Mouse (Mus musculus) hindbrain, embryonic 12.5 days (tissue): ENCODE data around the gene Syndig1l. TPM values are rescaled to one million over a fixed set of nuclear protein-coding genes. Genes with fewer than 3 reads are reported as not detected.

Source experiments
- ATAC-seq: fragments of 200-750 bp; cut with Nextera tagmentation; 2 replicates; pipeline ENCODE4 v1.8.0; 2017; ENCODE audit warnings: moderate TSS enrichment; ENCODE audit not compliant: low FRiP score
- H3K27ac ChIP-seq: fragments of 300-500 bp; sonication (generic); 2 replicates; pipeline ENCODE4 v1.5.1; 2016; ENCODE audit warnings: mild to moderate bottlenecking
- H3K27me3 ChIP-seq: fragments of 300-500 bp; sonication (generic); 2 replicates; pipeline ENCODE4 v1.6.1; 2016; ENCODE audit warnings: mild to moderate bottlenecking
- H3K36me3 ChIP-seq: fragments of 300-500 bp; sonication (generic); 2 replicates; pipeline ENCODE4 v1.6.1; 2016; ENCODE audit warnings: mild to moderate bottlenecking
- H3K4me1 ChIP-seq: fragments of 300-500 bp; sonication (generic); 2 replicates; pipeline ENCODE4 v1.6.1; 2016
- H3K4me2 ChIP-seq: fragments of 300-500 bp; sonication (generic); replicated peaks from 2 replicates; pipeline ENCODE4 v1.6.1; 2016; ENCODE audit warnings: mild to moderate bottlenecking
- H3K4me3 ChIP-seq: fragments of 300-500 bp; sonication (generic); 2 replicates; pipeline ENCODE4 v1.5.1; 2016; ENCODE audit warnings: mild to moderate bottlenecking
- H3K9ac ChIP-seq: fragments of 300-500 bp; sonication (generic); 2 replicates; pipeline ENCODE4 v1.6.1; 2016; ENCODE audit warnings: mild to moderate bottlenecking, moderate library complexity
- H3K9me3 ChIP-seq: fragments of 300-500 bp; sonication (generic); replicated peaks from 2 replicates; pipeline ENCODE4 v1.6.1; 2016; ENCODE audit warnings: mild to moderate bottlenecking
- WGBS: fragments of 180-500 bp; shearing (Covaris S2); methylation state at CpG from one replicate; pipeline ENCODE4 v1.1.7; 2016; 5-methylcytosine and 5-hydroxymethylcytosine counted together
- polyA plus RNA-seq: library from polyadenylated mRNA; unstranded; fragments of >200 nt; fragmentation: Nextera tagmentation; extraction: Ambion mirVana; gene quantifications from 2 replicates; pipeline ENCODE4 v1.2.1, GENCODE M21; 2016

Syndig1l gene
- 1.7 and 2.3 TPM in 2 replicates for polyA plus RNA-seq

DNA sequence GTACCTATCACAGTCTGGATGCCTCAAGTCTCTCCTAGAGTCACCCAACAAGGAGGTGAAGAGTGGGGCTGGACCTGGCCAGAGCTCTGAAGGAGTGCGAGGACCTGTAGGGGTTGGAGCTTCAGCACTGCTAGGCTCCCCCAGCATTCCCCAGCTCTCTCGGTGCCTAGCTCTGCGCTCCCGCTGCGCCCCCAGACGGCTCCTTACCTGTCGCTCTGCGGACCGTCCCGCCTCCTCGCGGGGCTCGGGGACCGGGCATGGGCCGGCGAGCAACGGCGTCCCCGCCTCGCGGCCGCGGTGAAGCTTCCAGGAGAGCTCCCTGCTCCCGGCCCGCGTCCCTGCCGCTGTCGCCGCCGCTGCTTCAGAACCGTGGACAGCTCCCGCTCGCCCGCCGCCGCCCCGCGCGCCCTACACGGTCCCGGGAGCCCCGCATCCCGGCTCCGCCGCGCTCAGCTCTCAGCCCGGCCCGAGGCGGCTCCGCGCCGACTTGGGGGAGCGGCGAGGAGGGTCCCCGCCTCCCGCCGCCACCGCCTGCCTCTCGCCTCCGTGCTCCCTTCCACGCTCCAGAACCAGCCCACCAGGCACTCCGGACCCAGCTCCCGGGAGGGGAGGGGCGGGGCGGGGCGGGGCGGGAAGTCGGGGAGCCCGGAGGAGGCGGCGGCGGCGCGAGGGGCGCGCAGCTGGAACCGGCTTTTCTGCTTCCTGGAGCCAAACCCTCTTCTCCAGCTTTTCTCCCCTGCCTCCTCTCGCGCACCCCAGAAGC lies at the start of gene Syndig1l:
Gene Syndig1l (minus strand): TSS at position 513 of the 763 bp plus-strand sequence.
- Histone ChIP-seq H3K36me3 (no peaks in the 10 kb centered on the region), H3K9me3 (no peaks in the 10 kb centered on the region), H3K27me3 (peaks cover 62% of the 10 kb centered on the region), H3K9ac (peak within 1 kb of the TSS; percentile 68), H3K4me3 (peak within 1 kb of the TSS; percentile 62), H3K27ac (no peak within 1 kb of the TSS), H3K4me2 (peak within 1 kb of the TSS; percentile 98), H3K4me1 (peaks cover 5% of the 10 kb centered on the region; the same call in 1 of the 2 replicates)
- WGBS: under 1% methylated on average over 73 of the region's 79 CpGs
- peak; percentile 74 for ATAC-seq

DNA sequence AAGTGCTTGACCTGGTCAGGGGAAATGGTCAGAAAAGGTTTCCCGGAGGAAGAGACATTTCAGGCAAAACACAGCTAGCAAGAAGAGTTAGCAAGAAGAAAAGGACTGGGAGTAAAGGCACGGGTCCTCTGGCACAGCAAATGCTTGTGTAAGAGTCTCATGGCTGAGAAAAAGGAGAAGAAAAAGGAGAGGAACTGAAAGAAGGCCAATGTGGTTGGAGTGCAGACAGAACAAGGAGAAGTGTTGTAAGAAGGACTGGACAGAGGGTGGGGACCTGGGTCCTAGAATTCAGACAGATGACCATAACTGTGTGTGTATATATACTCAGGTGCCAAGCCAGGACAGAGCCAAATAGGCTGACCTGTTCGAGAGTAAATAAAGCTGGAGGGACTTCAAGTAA lies 49.5 kb upstream of the Syndig1l start:
- ATAC-seq: no peak
- H3K9ac ChIP-seq: no peak overlapping the region
- no peak overlapping the region for H3K4me3 ChIP-seq
- H3K4me1 ChIP-seq: peaks cover 17% of the 10 kb centered on the region
- no peaks in the 10 kb centered on the region for H3K9me3 ChIP-seq
- no peak overlapping the region for H3K4me2 ChIP-seq
- H3K27me3 ChIP-seq: peaks cover 5% of the 10 kb centered on the region
- H3K36me3 ChIP-seq: no peaks in the 10 kb centered on the region
- WGBS: 69% methylated on average over 3 of the region's 3 CpGs
- no peak overlapping the region for H3K27ac ChIP-seq

DNA sequence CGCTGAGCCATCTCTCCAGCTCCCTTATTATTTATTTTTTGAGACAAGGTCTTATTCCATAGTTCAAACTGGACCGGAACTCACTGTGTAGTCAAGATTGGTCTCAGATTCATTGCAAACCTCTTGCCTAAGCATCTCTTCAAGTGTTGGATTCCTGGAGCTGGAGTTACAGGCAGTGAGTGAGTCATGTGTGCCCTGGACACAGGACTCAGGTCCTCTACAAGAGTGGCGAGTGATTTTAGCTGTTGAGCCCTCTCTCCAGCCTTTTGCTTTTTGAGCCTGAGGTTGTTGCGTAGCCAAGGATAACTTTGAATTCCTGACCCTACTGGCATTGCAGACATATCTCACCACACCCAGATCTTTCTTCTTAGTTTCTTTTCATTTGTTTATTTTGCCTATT lies 47.1 kb upstream of the Syndig1l start:
- no peaks in the 10 kb centered on the region for H3K4me1 ChIP-seq
- no peaks in the 10 kb centered on the region for H3K36me3 ChIP-seq
- no peak overlapping the region for H3K4me3 ChIP-seq
- H3K27me3 ChIP-seq: peaks cover 5% of the 10 kb centered on the region
- WGBS: 65% methylated on average over 4 of the region's 4 CpGs
- ATAC-seq: no peak
- H3K4me2 ChIP-seq: no peak overlapping the region
- no peaks in the 10 kb centered on the region for H3K9me3 ChIP-seq
- no peak overlapping the region for H3K9ac ChIP-seq
- H3K27ac ChIP-seq: no peak overlapping the region

DNA sequence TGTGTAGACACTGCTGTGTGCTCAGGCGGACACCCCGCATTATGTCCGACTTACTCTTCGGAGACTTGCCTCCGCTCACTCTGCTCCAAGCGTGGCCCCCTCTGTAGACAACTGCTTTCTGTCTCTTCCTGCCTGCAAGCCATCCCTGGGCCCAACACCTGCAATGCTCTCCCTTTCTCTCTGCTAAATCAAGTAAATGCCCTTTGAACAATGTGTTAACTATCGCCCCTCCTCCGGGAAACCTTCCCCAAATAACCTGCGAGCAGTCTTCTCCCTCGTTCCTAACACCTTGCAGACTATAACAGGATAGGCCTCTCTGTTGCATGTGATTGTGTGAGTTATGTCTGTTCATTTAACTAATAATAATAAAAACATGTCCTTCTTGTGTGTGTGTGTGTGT lies 44.9 kb upstream of the Syndig1l start:
- Histone ChIP-seq H3K4me1 (no peaks in the 10 kb centered on the region), H3K9me3 (no peaks in the 10 kb centered on the region), H3K27me3 (peaks cover 5% of the 10 kb centered on the region), H3K36me3 (no peaks in the 10 kb centered on the region), H3K9ac (no peak overlapping the region), H3K4me2 (no peak overlapping the region), H3K27ac (no peak overlapping the region), H3K4me3 (no peak overlapping the region)
- whole genome bisulfite sequencing: 88% methylated on average over 10 of the region's 10 CpGs
- no peak for ATAC-seq

DNA sequence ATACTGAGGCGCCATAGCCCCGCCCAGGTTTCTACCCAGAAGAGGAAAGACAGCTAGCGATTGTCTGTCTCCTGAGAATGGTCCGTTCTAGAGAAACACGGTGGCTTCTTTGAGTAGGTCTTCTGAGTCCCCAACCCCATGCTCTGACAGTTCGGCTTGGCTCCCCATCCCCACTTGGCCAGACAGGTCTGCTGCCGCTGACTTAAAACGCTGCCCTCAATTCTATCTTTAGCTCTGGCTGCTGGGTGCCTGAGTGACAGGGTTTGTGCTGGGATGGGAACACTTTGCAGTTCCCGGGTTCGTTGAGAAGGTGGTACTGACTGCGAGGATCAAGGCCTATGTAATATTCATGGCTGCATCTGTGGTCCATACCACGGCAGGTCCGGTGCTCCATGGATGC lies 34.7 kb upstream of the Syndig1l start:
- no peak overlapping the region for H3K9ac ChIP-seq
- no peak for ATAC-seq
- no peaks in the 10 kb centered on the region for H3K9me3 ChIP-seq
- no peak overlapping the region for H3K4me3 ChIP-seq
- H3K27ac ChIP-seq: no peak overlapping the region
- 78% methylated on average over 13 of the region's 13 CpGs for WGBS
- no peaks in the 10 kb centered on the region for H3K4me1 ChIP-seq
- H3K27me3 ChIP-seq: no peaks in the 10 kb centered on the region
- H3K4me2 ChIP-seq: no peak overlapping the region
- no peaks in the 10 kb centered on the region for H3K36me3 ChIP-seq

DNA sequence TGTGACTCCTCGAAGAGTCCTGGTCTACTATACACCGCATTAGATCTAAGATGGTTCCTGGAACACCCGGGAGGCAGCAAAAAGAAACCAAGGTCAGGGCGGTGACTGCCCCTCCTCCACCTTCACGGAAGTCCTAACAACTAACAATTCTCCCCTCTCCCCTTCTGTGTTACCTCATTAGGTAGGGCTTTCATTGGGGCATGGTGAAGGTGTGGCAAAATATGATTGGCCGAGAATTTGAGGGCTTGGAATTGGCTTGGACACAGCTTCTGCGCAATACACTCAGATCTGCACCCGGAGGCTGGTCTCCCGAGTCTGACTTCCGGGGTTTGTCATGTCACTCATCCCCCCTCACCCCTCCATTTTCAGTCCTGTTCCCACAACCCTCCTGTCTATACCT lies 29.8 kb upstream of the Syndig1l start:
- ATAC-seq: no peak
- Histone ChIP-seq H3K27me3 (no peaks in the 10 kb centered on the region), H3K9me3 (no peaks in the 10 kb centered on the region), H3K4me3 (no peak overlapping the region), H3K4me1 (no peaks in the 10 kb centered on the region), H3K27ac (no peak overlapping the region), H3K4me2 (no peak overlapping the region), H3K36me3 (no peaks in the 10 kb centered on the region), H3K9ac (no peak overlapping the region)
- 92% methylated on average over 10 of the region's 10 CpGs for WGBS

DNA sequence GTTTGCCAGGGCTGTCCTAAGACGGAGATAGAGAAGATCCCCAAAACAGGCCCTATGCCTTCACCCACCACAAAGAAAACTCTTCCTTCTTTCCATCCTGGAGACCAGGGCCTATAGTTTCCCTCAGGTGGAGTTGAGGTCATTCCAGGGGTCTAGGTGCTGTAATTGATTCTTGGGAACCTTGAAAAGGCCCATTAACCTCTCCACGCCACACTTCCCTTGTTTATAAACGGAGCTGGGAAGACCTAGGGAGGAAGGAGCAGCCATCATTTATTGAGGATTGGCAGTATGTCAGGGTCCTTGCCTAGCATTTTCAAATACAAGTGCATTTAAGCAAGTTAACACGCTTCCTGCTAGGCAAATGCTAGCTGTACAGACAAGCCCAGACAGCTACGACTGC lies 28.8 kb upstream of the Syndig1l start:
- no peak overlapping the region for H3K4me3 ChIP-seq
- no peaks in the 10 kb centered on the region for H3K27me3 ChIP-seq
- no peaks in the 10 kb centered on the region for H3K4me1 ChIP-seq
- no peak overlapping the region for H3K9ac ChIP-seq
- no peak overlapping the region for H3K4me2 ChIP-seq
- H3K9me3 ChIP-seq: no peaks in the 10 kb centered on the region
- ATAC-seq: no peak
- H3K27ac ChIP-seq: no peak overlapping the region
- H3K36me3 ChIP-seq: no peaks in the 10 kb centered on the region
- 66% methylated on average over 5 of the region's 5 CpGs for WGBS

DNA sequence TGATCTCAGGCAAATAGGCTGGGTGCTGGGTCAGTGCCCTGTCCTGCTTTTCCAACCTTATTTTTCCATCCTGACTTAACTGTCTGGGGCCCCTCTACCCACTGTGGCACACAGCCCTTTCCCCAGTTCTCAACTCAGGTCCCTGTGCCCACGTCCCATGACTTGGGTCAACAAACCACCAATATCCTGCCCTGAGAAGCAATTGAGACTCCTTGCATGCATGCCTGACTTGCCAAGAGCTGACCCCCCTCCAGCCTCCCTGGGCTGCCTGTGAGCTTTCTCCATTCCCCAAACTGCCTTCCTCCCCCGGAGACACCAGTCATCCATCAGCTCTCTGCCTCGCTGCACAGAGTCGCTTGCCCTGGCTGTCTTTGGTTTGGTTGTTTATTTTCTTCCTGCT lies 28.4 kb upstream of the Syndig1l start:
- ATAC-seq: no peak
- Histone ChIP-seq H3K36me3 (no peaks in the 10 kb centered on the region), H3K9me3 (no peaks in the 10 kb centered on the region), H3K4me3 (no peak overlapping the region), H3K27ac (no peak overlapping the region), H3K9ac (no peak overlapping the region), H3K4me2 (no peak overlapping the region), H3K27me3 (no peaks in the 10 kb centered on the region), H3K4me1 (no peaks in the 10 kb centered on the region)
- 28% methylated on average over 4 of the region's 4 CpGs for WGBS

DNA sequence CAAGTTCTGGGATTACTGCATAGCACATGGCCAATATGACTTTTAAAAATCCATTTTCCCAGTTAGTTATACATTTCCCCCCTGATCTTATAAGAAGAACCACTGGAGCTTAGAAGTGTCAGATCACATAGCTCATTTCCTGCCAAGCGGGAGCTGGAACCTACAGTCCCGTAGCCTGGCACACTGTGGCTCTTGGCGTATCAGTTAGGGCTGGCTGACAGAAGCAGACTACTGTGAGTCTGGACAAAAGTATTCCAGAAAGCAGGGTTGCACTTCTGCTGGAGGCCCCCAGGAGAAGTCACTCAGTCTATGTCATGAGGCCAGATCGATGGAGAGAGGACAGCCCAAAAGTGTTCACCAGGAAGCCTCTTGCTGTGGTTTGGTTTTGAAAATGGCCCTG lies 27.8 kb upstream of the Syndig1l start:
- H3K27ac ChIP-seq: no peak overlapping the region
- H3K27me3 ChIP-seq: no peaks in the 10 kb centered on the region
- no peak overlapping the region for H3K4me2 ChIP-seq
- 92% methylated on average over 4 of the region's 4 CpGs for WGBS
- H3K36me3 ChIP-seq: no peaks in the 10 kb centered on the region
- H3K9ac ChIP-seq: no peak overlapping the region
- H3K9me3 ChIP-seq: no peaks in the 10 kb centered on the region
- no peaks in the 10 kb centered on the region for H3K4me1 ChIP-seq
- no peak overlapping the region for H3K4me3 ChIP-seq
- no peak for ATAC-seq

DNA sequence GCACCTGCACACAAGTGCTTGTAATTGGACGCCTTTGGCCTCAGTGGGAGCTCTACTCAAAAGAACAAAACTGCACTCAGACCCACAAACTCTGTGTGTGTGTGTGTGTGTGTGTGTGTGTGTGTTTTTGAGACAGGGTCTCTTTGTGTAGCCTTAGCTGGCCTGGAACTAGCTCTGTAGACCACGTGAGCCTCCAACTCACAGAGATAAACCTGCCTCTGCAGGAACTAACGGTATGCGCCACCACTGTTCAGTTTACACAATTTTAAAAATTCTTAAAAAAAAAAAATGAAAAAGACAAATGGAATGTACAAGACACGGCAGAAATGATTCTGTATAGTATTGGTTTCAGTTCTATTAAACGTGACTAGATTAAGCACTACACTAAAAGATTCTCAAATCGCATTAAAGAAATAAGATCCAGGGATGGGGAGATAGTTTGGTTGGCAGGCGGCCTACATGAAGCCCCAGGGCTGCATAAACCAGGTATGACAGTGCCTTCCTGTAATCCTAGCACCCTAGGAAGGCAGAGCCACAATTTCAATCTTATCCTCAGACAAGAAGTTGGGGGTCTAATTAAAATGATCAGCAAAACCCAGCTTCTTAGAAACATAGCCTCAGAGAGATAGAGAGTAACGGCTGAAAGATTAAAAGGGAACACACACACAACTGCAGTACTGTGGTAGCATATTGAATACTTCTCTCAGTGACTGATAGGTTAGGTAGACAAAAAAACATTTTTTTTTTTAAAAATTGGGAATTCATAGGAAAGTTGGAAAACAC lies 20.0 kb upstream of the Syndig1l start:
- Histone ChIP-seq H3K4me1 (no peaks in the 10 kb centered on the region), H3K4me3 (no peak overlapping the region), H3K9me3 (no peaks in the 10 kb centered on the region), H3K27ac (no peak overlapping the region), H3K4me2 (no peak overlapping the region), H3K27me3 (no peaks in the 10 kb centered on the region), H3K9ac (no peak overlapping the region), H3K36me3 (no peaks in the 10 kb centered on the region)
- no peak for ATAC-seq
- 87% methylated on average over 9 of the region's 9 CpGs for WGBS

DNA sequence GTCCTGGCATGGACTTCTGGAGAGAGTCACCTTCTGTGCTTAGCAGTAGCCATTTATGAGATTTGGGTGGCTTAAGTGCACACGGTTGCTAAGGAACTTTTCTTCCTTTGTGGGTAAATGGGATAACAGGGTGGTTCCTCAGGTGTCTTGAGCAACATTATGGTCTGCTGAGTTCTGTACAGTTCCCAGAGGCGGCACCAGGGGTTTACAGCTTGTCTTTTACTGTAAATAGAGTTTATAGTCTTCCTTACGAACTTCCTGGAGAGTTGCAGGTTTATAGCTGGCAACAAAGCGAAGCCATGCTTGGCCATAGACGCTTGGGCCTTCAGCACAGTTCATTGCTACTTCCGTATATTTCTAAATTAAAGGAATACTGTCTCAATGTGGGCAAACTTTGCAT lies 15.9 kb upstream of the Syndig1l start:
- Histone ChIP-seq H3K36me3 (no peaks in the 10 kb centered on the region), H3K27me3 (no peaks in the 10 kb centered on the region), H3K9ac (no peak overlapping the region), H3K4me3 (no peak overlapping the region), H3K9me3 (no peaks in the 10 kb centered on the region), H3K27ac (no peak overlapping the region), H3K4me2 (no peak overlapping the region), H3K4me1 (no peaks in the 10 kb centered on the region)
- 89% methylated on average over 6 of the region's 6 CpGs for WGBS
- ATAC-seq: no peak

DNA sequence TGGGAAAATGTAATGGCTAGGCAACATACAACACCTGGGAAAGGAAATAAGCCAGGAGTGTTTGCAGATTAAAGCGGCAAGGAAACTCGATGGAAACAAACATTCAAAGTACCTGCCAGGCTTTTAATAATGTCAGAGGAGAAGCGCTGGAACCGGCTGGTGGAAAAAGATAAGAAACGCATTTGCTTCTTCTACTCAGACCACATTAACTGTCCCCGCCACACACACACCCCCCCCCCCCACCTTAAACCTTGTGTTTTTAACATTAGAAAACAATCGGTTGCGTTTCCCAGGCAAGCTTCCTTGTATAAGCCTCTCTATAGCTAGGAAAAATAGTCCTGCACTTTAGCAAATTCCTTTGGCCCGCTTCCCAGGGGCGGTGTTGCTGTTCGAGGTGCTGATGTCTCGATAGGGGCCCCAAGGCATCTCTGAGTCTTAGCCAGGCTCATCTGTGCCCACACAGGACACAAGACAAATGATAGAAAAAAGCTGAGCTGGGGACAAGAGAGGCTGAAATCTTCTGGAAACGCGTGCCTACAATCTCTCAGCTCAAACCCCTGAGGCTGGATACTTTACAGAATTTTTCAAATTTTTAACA lies 11.3 kb upstream of the Syndig1l start:
- no peak overlapping the region for H3K4me2 ChIP-seq
- 43% methylated on average over 14 of the region's 14 CpGs for WGBS
- H3K4me1 ChIP-seq: 0 out of 2 replicates have a peak, but pooled peaks cover 4% of the 10 kb centered on the region
- no peak overlapping the region for H3K27ac ChIP-seq
- no peak overlapping the region for H3K9ac ChIP-seq
- no peaks in the 10 kb centered on the region for H3K9me3 ChIP-seq
- no peak for ATAC-seq
- H3K27me3 ChIP-seq: no peaks in the 10 kb centered on the region
- no peaks in the 10 kb centered on the region for H3K36me3 ChIP-seq
- no peak overlapping the region for H3K4me3 ChIP-seq
